Comparison of ENCODE assay signal across 13 mouse cellular contexts in genomic region chr9:118621691-118622090, GRCm38 (mm10).
"Had no signal": no experiment of that assay in that cellular context is flagged by ENCODE, and none has a peak within 500 bp of the region (broad histone marks: within the 10 kb centered on the region; RNA-seq: fewer than 3 reads in every experiment).

No protein-coding gene starts in this region.

- H3K9me3 ChIP-seq: limb, embryonic 15.5 days; midbrain, embryonic 12.5 days; midbrain, embryonic 15.5 days; neural tube, embryonic 12.5 days; neural tube, embryonic 15.5 days had no signal

- H3K27ac ChIP-seq: kidney, postnatal 0 days; layer of hippocampus, adult 2 months; limb, embryonic 15.5 days; liver, embryonic 14.5 days; midbrain, embryonic 12.5 days; midbrain, embryonic 15.5 days; neural tube, embryonic 12.5 days; neural tube, embryonic 15.5 days; stomach, postnatal 0 days had no signal

- H3K27me3 ChIP-seq: limb, embryonic 15.5 days; midbrain, embryonic 12.5 days; midbrain, embryonic 15.5 days; neural tube, embryonic 12.5 days; neural tube, embryonic 15.5 days had no signal

- H3K36me3 ChIP-seq: limb, embryonic 15.5 days; midbrain, embryonic 12.5 days; midbrain, embryonic 15.5 days; neural tube, embryonic 12.5 days; neural tube, embryonic 15.5 days had no signal

- ATAC-seq: liver, postnatal 0 days; midbrain, embryonic 15.5 days had no signal

- H3K4me3 ChIP-seq: layer of hippocampus, adult 2 months; limb, embryonic 15.5 days; midbrain, embryonic 12.5 days; midbrain, embryonic 15.5 days; neural tube, embryonic 12.5 days; neural tube, embryonic 15.5 days had no signal

- DNase-seq: liver, postnatal 0 days; thymus, adult 2 months; thymus, postnatal 14 days; thymus, postnatal 4 days had no signal
